Mouse (Mus musculus): ENCODE measurements at regions not wholly inside any gene's neighbourhood (a gene's known extent, or its start where the extent isn't known, plus 50 kb on each side); places are given as distances from the start of the nearest gene placed in this dataset.

GRCm38 (mm10) chr9:61766187-61766586 lies 148.2 kb downstream of the Rplp1 start:
- ATAC-seq (ENCODE audit: extremely low read depth, insufficient number of reproducible peaks, low FRiP score, poor library complexity, severe bottlenecking), result no peak
- TF ChIP-seq TAL1 (conservative IDR thresholded peaks at IDR 0.05; ENCODE audit: low read depth, low read length) (no peak), CTCF (IDR thresholded peaks at IDR 0.05; ENCODE audit: low read depth, low read length) (no peak), GATA1 (IDR thresholded peaks at IDR 0.05; ENCODE audit: borderline replicate concordance, low read length) (no peak), GATA2 (IDR thresholded peaks at IDR 0.05; ENCODE audit: borderline replicate concordance, low read depth, low read length) (no peak), POLR2AphosphoS5 (IDR thresholded peaks at IDR 0.05; ENCODE audit: insufficient replicate concordance, low read depth, low read length) (no peak)
- H3K4me3 ChIP-seq (ENCODE audit: low read depth, low read length), result no peak overlapping the region
- no peaks in the 10 kb centered on the region for H3K36me3 ChIP-seq (replicated peaks)
- H3K4me1 ChIP-seq (ENCODE audit: insufficient read depth, low read depth, low read length), result no peaks in the 10 kb centered on the region
- H3K9me3 ChIP-seq (replicated peaks), result no peaks in the 10 kb centered on the region
- no peak for DNase-seq (ENCODE audit: low spot score)
- no peaks in the 10 kb centered on the region for H3K27me3 ChIP-seq (ENCODE audit: insufficient read depth, low read length)

GRCm38 (mm10) chr9:61765366-61765765 lies 149.0 kb downstream of the Rplp1 start:
- Histone ChIP-seq H3K9me3 (replicated peaks) (no peaks in the 10 kb centered on the region), H3K4me1 (ENCODE audit: insufficient read depth, low read depth, low read length) (no peaks in the 10 kb centered on the region), H3K36me3 (replicated peaks) (no peaks in the 10 kb centered on the region), H3K4me3 (ENCODE audit: low read depth, low read length) (no peak overlapping the region), H3K27me3 (ENCODE audit: insufficient read depth, low read length) (no peaks in the 10 kb centered on the region)
- TF ChIP-seq GATA1 (IDR thresholded peaks at IDR 0.05; ENCODE audit: borderline replicate concordance, low read length), result no peak
- TF ChIP-seq GATA2 (IDR thresholded peaks at IDR 0.05; ENCODE audit: borderline replicate concordance, low read depth, low read length), result no peak
- no peak for TF ChIP-seq POLR2AphosphoS5 (IDR thresholded peaks at IDR 0.05; ENCODE audit: insufficient replicate concordance, low read depth, low read length)
- TF ChIP-seq TAL1 (conservative IDR thresholded peaks at IDR 0.05; ENCODE audit: low read depth, low read length), result no peak
- no peak for TF ChIP-seq CTCF (IDR thresholded peaks at IDR 0.05; ENCODE audit: low read depth, low read length)
- DNase-seq (ENCODE audit: low spot score) (no peak), ATAC-seq (ENCODE audit: extremely low read depth, insufficient number of reproducible peaks, low FRiP score, poor library complexity, severe bottlenecking) (no peak)

GRCm38 (mm10) chr9:61757806-61758205 lies 156.5 kb downstream of the Rplp1 start:
- TF ChIP-seq GATA1 (IDR thresholded peaks at IDR 0.05; ENCODE audit: borderline replicate concordance, low read length) (no peak), POLR2AphosphoS5 (IDR thresholded peaks at IDR 0.05; ENCODE audit: insufficient replicate concordance, low read depth, low read length) (no peak), GATA2 (IDR thresholded peaks at IDR 0.05; ENCODE audit: borderline replicate concordance, low read depth, low read length) (no peak), CTCF (IDR thresholded peaks at IDR 0.05; ENCODE audit: low read depth, low read length) (no peak), TAL1 (conservative IDR thresholded peaks at IDR 0.05; ENCODE audit: low read depth, low read length) (no peak)
- no peaks in the 10 kb centered on the region for H3K36me3 ChIP-seq (replicated peaks)
- peaks cover 3% of the 10 kb centered on the region; the same call in 1 of the 2 replicates for H3K27me3 ChIP-seq (ENCODE audit: insufficient read depth, low read length)
- DNase-seq (ENCODE audit: low spot score), result no peak
- H3K9me3 ChIP-seq (replicated peaks), result no peaks in the 10 kb centered on the region
- ATAC-seq (ENCODE audit: extremely low read depth, insufficient number of reproducible peaks, low FRiP score, poor library complexity, severe bottlenecking), result no peak
- H3K4me1 ChIP-seq (ENCODE audit: insufficient read depth, low read depth, low read length), result no peaks in the 10 kb centered on the region
- H3K4me3 ChIP-seq (ENCODE audit: low read depth, low read length), result no peak overlapping the region

GRCm38 (mm10) chr9:61756801-61757342 lies 157.5 kb downstream of the Rplp1 start:
- no peak for DNase-seq (ENCODE audit: low spot score)
- Histone ChIP-seq H3K4me1 (ENCODE audit: insufficient read depth, low read depth, low read length) (no peaks in the 10 kb centered on the region), H3K9me3 (replicated peaks) (no peaks in the 10 kb centered on the region), H3K4me3 (ENCODE audit: low read depth, low read length) (no peak overlapping the region), H3K36me3 (replicated peaks) (no peaks in the 10 kb centered on the region), H3K27me3 (ENCODE audit: insufficient read depth, low read length) (peaks cover 3% of the 10 kb centered on the region; the same call in 1 of the 2 replicates)
- no peak for ATAC-seq (ENCODE audit: extremely low read depth, insufficient number of reproducible peaks, low FRiP score, poor library complexity, severe bottlenecking)
- TF ChIP-seq POLR2AphosphoS5 (IDR thresholded peaks at IDR 0.05; ENCODE audit: insufficient replicate concordance, low read depth, low read length), result no peak
- TF ChIP-seq CTCF (IDR thresholded peaks at IDR 0.05; ENCODE audit: low read depth, low read length), result no peak
- TF ChIP-seq GATA1 (IDR thresholded peaks at IDR 0.05; ENCODE audit: borderline replicate concordance, low read length), result no peak
- no peak for TF ChIP-seq TAL1 (conservative IDR thresholded peaks at IDR 0.05; ENCODE audit: low read depth, low read length)
- no peak for TF ChIP-seq GATA2 (IDR thresholded peaks at IDR 0.05; ENCODE audit: borderline replicate concordance, low read depth, low read length)

GRCm38 (mm10) chr9:61756224-61756800 lies 158.0 kb downstream of the Rplp1 start:
- no peak for TF ChIP-seq CTCF (IDR thresholded peaks at IDR 0.05; ENCODE audit: low read depth, low read length)
- TF ChIP-seq GATA1 (IDR thresholded peaks at IDR 0.05; ENCODE audit: borderline replicate concordance, low read length), result no peak
- no peak for TF ChIP-seq GATA2 (IDR thresholded peaks at IDR 0.05; ENCODE audit: borderline replicate concordance, low read depth, low read length)
- no peak for TF ChIP-seq TAL1 (conservative IDR thresholded peaks at IDR 0.05; ENCODE audit: low read depth, low read length)
- TF ChIP-seq POLR2AphosphoS5 (IDR thresholded peaks at IDR 0.05; ENCODE audit: insufficient replicate concordance, low read depth, low read length), result no peak
- no peak for DNase-seq (ENCODE audit: low spot score)
- Histone ChIP-seq H3K4me3 (ENCODE audit: low read depth, low read length) (no peak overlapping the region), H3K36me3 (replicated peaks) (no peaks in the 10 kb centered on the region), H3K4me1 (ENCODE audit: insufficient read depth, low read depth, low read length) (no peaks in the 10 kb centered on the region), H3K27me3 (ENCODE audit: insufficient read depth, low read length) (peaks cover 3% of the 10 kb centered on the region; the same call in 1 of the 2 replicates), H3K9me3 (replicated peaks) (no peaks in the 10 kb centered on the region)
- ATAC-seq (ENCODE audit: extremely low read depth, insufficient number of reproducible peaks, low FRiP score, poor library complexity, severe bottlenecking), result no peak

- DNase-seq (ENCODE audit: low spot score) (no peak), ATAC-seq (ENCODE audit: extremely low read depth, insufficient number of reproducible peaks, low FRiP score, poor library complexity, severe bottlenecking) (no peak)
- Histone ChIP-seq H3K27me3 (ENCODE audit: insufficient read depth, low read length) (peaks cover 3% of the 10 kb centered on the region; the same call in 1 of the 2 replicates), H3K4me3 (ENCODE audit: low read depth, low read length) (no peak overlapping the region), H3K36me3 (replicated peaks) (no peaks in the 10 kb centered on the region), H3K9me3 (replicated peaks) (no peaks in the 10 kb centered on the region), H3K4me1 (ENCODE audit: insufficient read depth, low read depth, low read length) (no peaks in the 10 kb centered on the region)
- no peak for TF ChIP-seq POLR2AphosphoS5 (IDR thresholded peaks at IDR 0.05; ENCODE audit: insufficient replicate concordance, low read depth, low read length)
- no peak for TF ChIP-seq GATA2 (IDR thresholded peaks at IDR 0.05; ENCODE audit: borderline replicate concordance, low read depth, low read length)
Observed at GRCm38 (mm10) chr9:61755311-61755710, 159.0 kb downstream of the Rplp1 start.

Measured in G1E (cell line).